Mouse (Mus musculus) heart, postnatal 4 days (tissue): ENCODE measurements around the gene Sema3e. TPM values are rescaled to one million over a fixed set of nuclear protein-coding genes. Genes with fewer than 3 reads are reported as not detected.

Source experiments
- DNase-seq: peaks from one replicate; pipeline ENCODE4 v3.0.0; 2021
- total RNA-seq, 2 experiments: library from RNA; stranded (reverse); gene quantifications; 2 replicates each; pipeline ENCODE4 v1.2.3; 2021

Sema3e gene
- under 1 TPM; 0.31 to 0.34 TPM for total RNA-seq

- peak; percentile 20 for DNase-seq
Observed at GRCm38 (mm10) chr5:14025205-14026124, at the start of gene Sema3e. TSS of gene Sema3e (plus strand) at chr5:14025276.

GRCm38 (mm10) chr5:13977576-13977975, 47.5 kb upstream of the Sema3e start:
- no peak for DNase-seq

GRCm38 (mm10) chr5:13979156-13979555, 45.9 kb upstream of the Sema3e start:
- no peak for DNase-seq

GRCm38 (mm10) chr5:13982417-13983054, 42.5 kb upstream of the Sema3e start:
- no peak for DNase-seq

- no peak for DNase-seq
Observed at GRCm38 (mm10) chr5:13983608-13984007, 41.5 kb upstream of the Sema3e start.

GRCm38 (mm10) chr5:13985669-13986068, 39.4 kb upstream of the Sema3e start:
- DNase-seq, result no peak

GRCm38 (mm10) chr5:13987123-13987522, 38.0 kb upstream of the Sema3e start:
- no peak for DNase-seq

- DNase-seq, result no peak
Observed at GRCm38 (mm10) chr5:13988023-13988422, 37.1 kb upstream of the Sema3e start.

GRCm38 (mm10) chr5:13992734-13993396, 32.2 kb upstream of the Sema3e start:
- no peak for DNase-seq

- DNase-seq, result no peak
Observed at GRCm38 (mm10) chr5:14028341-14028740, 3.3 kb downstream of the Sema3e start.

- no peak for DNase-seq
Observed at GRCm38 (mm10) chr5:14030796-14031195, 5.7 kb downstream of the Sema3e start.

- no peak for DNase-seq
Observed at GRCm38 (mm10) chr5:14032056-14032455, 7.0 kb downstream of the Sema3e start.

GRCm38 (mm10) chr5:14033302-14033701, 8.2 kb downstream of the Sema3e start:
- DNase-seq, result no peak

- no peak for DNase-seq
Observed at GRCm38 (mm10) chr5:14038813-14039496, 13.9 kb downstream of the Sema3e start.

GRCm38 (mm10) chr5:14040208-14040607, 15.1 kb downstream of the Sema3e start:
- no peak for DNase-seq

GRCm38 (mm10) chr5:14043116-14043515, 18.0 kb downstream of the Sema3e start:
- no peak for DNase-seq

GRCm38 (mm10) chr5:14043983-14044382, 18.9 kb downstream of the Sema3e start:
- no peak for DNase-seq

- no peak for DNase-seq
Observed at GRCm38 (mm10) chr5:14048660-14049059, 23.6 kb downstream of the Sema3e start.

GRCm38 (mm10) chr5:14054472-14054871, 29.4 kb downstream of the Sema3e start:
- no peak for DNase-seq

- no peak for DNase-seq
Observed at GRCm38 (mm10) chr5:14059895-14060553, 34.9 kb downstream of the Sema3e start.

GRCm38 (mm10) chr5:14062918-14063481, 37.9 kb downstream of the Sema3e start:
- DNase-seq, result no peak

- DNase-seq, result peak; percentile 74
Observed at GRCm38 (mm10) chr5:14073152-14073551, 48.1 kb downstream of the Sema3e start.
